Mouse (Mus musculus): ENCODE measurements at regions not wholly inside any gene's neighbourhood (a gene's known extent, or its start where the extent isn't known, plus 50 kb on each side); places are given as distances from the start of the nearest gene placed in this dataset.

GRCm38 (mm10) chr16:93018766-93019165 lies 192.8 kb upstream of the Runx1 start:
- Histone ChIP-seq H3K27me3 (ENCODE audit: insufficient read depth, low read length) (no peaks in the 10 kb centered on the region), H3K4me1 (ENCODE audit: insufficient read depth) (no peaks in the 10 kb centered on the region), H3K36me3 (replicated peaks; ENCODE audit: insufficient read depth, low read length) (no peaks in the 10 kb centered on the region), H3K27ac (ENCODE audit: low read depth) (no peak overlapping the region), H3K9ac (replicated peaks) (no peak overlapping the region), H3K9me3 (ENCODE audit: low read length) (no peaks in the 10 kb centered on the region), H3K4me3 (ENCODE audit: low read depth, low read length) (no peak overlapping the region), H3K4me2 (ENCODE audit: low read depth, low read length) (no peak overlapping the region)
- ATAC-seq (no peak), DNase-seq (no peak)
- 54% methylated on average over 5 of the region's 5 CpGs for WGBS (ENCODE audit: insufficient replicate concordance)
- TF ChIP-seq EP300 (IDR thresholded peaks at IDR 0.05; ENCODE audit: low read depth) (no peak), CTCF (IDR thresholded peaks at IDR 0.05; ENCODE audit: low read depth) (no peak)

- H3K4me2 ChIP-seq (ENCODE audit: low read depth, low read length), result no peak overlapping the region
- TF ChIP-seq EP300 (IDR thresholded peaks at IDR 0.05; ENCODE audit: low read depth), result no peak
- no peak for TF ChIP-seq CTCF (IDR thresholded peaks at IDR 0.05; ENCODE audit: low read depth)
- H3K9ac ChIP-seq (replicated peaks), result no peak overlapping the region
- DNase-seq (no peak), ATAC-seq (no peak)
- H3K4me1 ChIP-seq (ENCODE audit: insufficient read depth), result no peaks in the 10 kb centered on the region
- WGBS (ENCODE audit: insufficient replicate concordance), result 78% methylated on average over 9 of the region's 9 CpGs
- no peaks in the 10 kb centered on the region for H3K9me3 ChIP-seq (ENCODE audit: low read length)
- H3K4me3 ChIP-seq (ENCODE audit: low read depth, low read length), result no peak overlapping the region
- H3K36me3 ChIP-seq (replicated peaks; ENCODE audit: insufficient read depth, low read length), result no peaks in the 10 kb centered on the region
- H3K27me3 ChIP-seq (ENCODE audit: insufficient read depth, low read length), result no peaks in the 10 kb centered on the region
- no peak overlapping the region for H3K27ac ChIP-seq (ENCODE audit: low read depth)
Measured at GRCm38 (mm10) chr16:93017025-93017424, 191.1 kb upstream of the Runx1 start.

GRCm38 (mm10) chr16:93015636-93016035 lies 189.7 kb upstream of the Runx1 start:
- Histone ChIP-seq H3K4me1 (ENCODE audit: insufficient read depth) (no peaks in the 10 kb centered on the region), H3K27ac (ENCODE audit: low read depth) (no peak overlapping the region), H3K36me3 (replicated peaks; ENCODE audit: insufficient read depth, low read length) (no peaks in the 10 kb centered on the region), H3K4me3 (ENCODE audit: low read depth, low read length) (no peak overlapping the region), H3K27me3 (ENCODE audit: insufficient read depth, low read length) (no peaks in the 10 kb centered on the region), H3K9ac (replicated peaks) (no peak overlapping the region), H3K4me2 (ENCODE audit: low read depth, low read length) (no peak overlapping the region), H3K9me3 (ENCODE audit: low read length) (no peaks in the 10 kb centered on the region)
- TF ChIP-seq EP300 (IDR thresholded peaks at IDR 0.05; ENCODE audit: low read depth) (no peak), CTCF (IDR thresholded peaks at IDR 0.05; ENCODE audit: low read depth) (no peak)
- DNase-seq (no peak), ATAC-seq (no peak)
- 66% methylated on average over 6 of the region's 6 CpGs for WGBS (ENCODE audit: insufficient replicate concordance)

- 82% methylated on average over 9 of the region's 9 CpGs for WGBS (ENCODE audit: insufficient replicate concordance)
Measured at GRCm38 (mm10) chr16:93014991-93015390, 189.0 kb upstream of the Runx1 start.

GRCm38 (mm10) chr16:93013881-93014280 lies 187.9 kb upstream of the Runx1 start:
- WGBS (ENCODE audit: insufficient replicate concordance), result 47% methylated on average over 8 of the region's 8 CpGs
- TF ChIP-seq CTCF (IDR thresholded peaks at IDR 0.05; ENCODE audit: low read depth) (no peak), EP300 (IDR thresholded peaks at IDR 0.05; ENCODE audit: low read depth) (no peak)

More at GRCm38 (mm10) chr16:93014991-93015390, 189.0 kb upstream of the Runx1 start:
- Histone ChIP-seq H3K9me3 (ENCODE audit: low read length) (no peaks in the 10 kb centered on the region), H3K27ac (ENCODE audit: low read depth) (no peak overlapping the region), H3K27me3 (ENCODE audit: insufficient read depth, low read length) (no peaks in the 10 kb centered on the region), H3K36me3 (replicated peaks; ENCODE audit: insufficient read depth, low read length) (no peaks in the 10 kb centered on the region), H3K4me1 (ENCODE audit: insufficient read depth) (no peaks in the 10 kb centered on the region), H3K4me3 (ENCODE audit: low read depth, low read length) (no peak overlapping the region), H3K9ac (replicated peaks) (no peak overlapping the region), H3K4me2 (ENCODE audit: low read depth, low read length) (no peak overlapping the region)
- TF ChIP-seq EP300 (IDR thresholded peaks at IDR 0.05; ENCODE audit: low read depth) (no peak), CTCF (IDR thresholded peaks at IDR 0.05; ENCODE audit: low read depth) (no peak)
- no peak for ATAC-seq
- no peak for DNase-seq

GRCm38 (mm10) chr16:93013256-93013655 lies 187.3 kb upstream of the Runx1 start:
- Histone ChIP-seq H3K27me3 (ENCODE audit: insufficient read depth, low read length) (no peaks in the 10 kb centered on the region), H3K4me3 (ENCODE audit: low read depth, low read length) (no peak overlapping the region), H3K27ac (ENCODE audit: low read depth) (no peak overlapping the region), H3K4me2 (ENCODE audit: low read depth, low read length) (no peak overlapping the region), H3K36me3 (replicated peaks; ENCODE audit: insufficient read depth, low read length) (no peaks in the 10 kb centered on the region), H3K9ac (replicated peaks) (no peak overlapping the region), H3K4me1 (ENCODE audit: insufficient read depth) (no peaks in the 10 kb centered on the region), H3K9me3 (ENCODE audit: low read length) (no peaks in the 10 kb centered on the region)
- no peak for DNase-seq
- 73% methylated on average over 7 of the region's 7 CpGs for WGBS (ENCODE audit: insufficient replicate concordance)
- ATAC-seq, result no peak
- TF ChIP-seq CTCF (IDR thresholded peaks at IDR 0.05; ENCODE audit: low read depth) (no peak), EP300 (IDR thresholded peaks at IDR 0.05; ENCODE audit: low read depth) (no peak)

More at GRCm38 (mm10) chr16:93013881-93014280, 187.9 kb upstream of the Runx1 start:
- Histone ChIP-seq H3K27ac (ENCODE audit: low read depth) (no peak overlapping the region), H3K27me3 (ENCODE audit: insufficient read depth, low read length) (no peaks in the 10 kb centered on the region), H3K9ac (replicated peaks) (no peak overlapping the region), H3K4me1 (ENCODE audit: insufficient read depth) (no peaks in the 10 kb centered on the region), H3K9me3 (ENCODE audit: low read length) (no peaks in the 10 kb centered on the region), H3K4me2 (ENCODE audit: low read depth, low read length) (no peak overlapping the region), H3K4me3 (ENCODE audit: low read depth, low read length) (no peak overlapping the region), H3K36me3 (replicated peaks; ENCODE audit: insufficient read depth, low read length) (no peaks in the 10 kb centered on the region)
- DNase-seq (no peak), ATAC-seq (no peak)

GRCm38 (mm10) chr16:93011474-93011873 lies 185.5 kb upstream of the Runx1 start:
- Histone ChIP-seq H3K36me3 (replicated peaks; ENCODE audit: insufficient read depth, low read length) (no peaks in the 10 kb centered on the region), H3K27ac (ENCODE audit: low read depth) (no peak overlapping the region), H3K9ac (replicated peaks) (no peak overlapping the region), H3K9me3 (ENCODE audit: low read length) (no peaks in the 10 kb centered on the region), H3K4me1 (ENCODE audit: insufficient read depth) (no peaks in the 10 kb centered on the region), H3K27me3 (ENCODE audit: insufficient read depth, low read length) (peaks cover 5% of the 10 kb centered on the region; the same call in 1 of the 2 replicates), H3K4me2 (ENCODE audit: low read depth, low read length) (no peak overlapping the region), H3K4me3 (ENCODE audit: low read depth, low read length) (no peak overlapping the region)
- DNase-seq, result no peak
- 72% methylated on average over 1 of the region's 1 CpGs for WGBS (ENCODE audit: insufficient replicate concordance)
- ATAC-seq, result no peak
- no peak for TF ChIP-seq CTCF (IDR thresholded peaks at IDR 0.05; ENCODE audit: low read depth)
- TF ChIP-seq EP300 (IDR thresholded peaks at IDR 0.05; ENCODE audit: low read depth), result no peak
